Mouse (Mus musculus): Measurements from ENCODE around the gene Rpl9-ps1.

GRCm38 (mm10) chr11:83641216-83641615, 4.2 kb downstream of the Rpl9-ps1 start:
- TF ChIP-seq POLR2A (IDR thresholded peaks at IDR 0.05; ENCODE audit: control insufficient read depth, extremely low read depth, insufficient read depth, low read length, poor library complexity), result no peak
- TF ChIP-seq CTCF (IDR thresholded peaks at IDR 0.05; ENCODE audit: borderline replicate concordance, control insufficient read depth, extremely low read depth, insufficient read depth, low read length, poor library complexity), result no peak
